Mouse (Mus musculus) left cerebral cortex, postnatal 25 days (tissue): ENCODE measurements at regions not wholly inside any gene's neighbourhood (a gene's known extent, or its start where the extent isn't known, plus 50 kb on each side); places are given as distances from the start of the nearest gene placed in this dataset.
A peak's percentile ranks its signal among the peaks of the same experiment; 100 is the strongest.

Source experiments
- DNase-seq, 2 experiments: peaks; one replicate each; pipeline ENCODE4 v3.0.0; 2022; ENCODE audit warnings: low spot score in 2 of 2, mixed read lengths in 1 of 2
- intact Hi-C: fragments of 180-260 bp; cut with DNase I; formaldehyde crosslinking; loops from one replicate; pipeline ENCODE4 v1.15.1; 2025

GRCm38 (mm10) chr15:49335523-49336040, 4549.1 kb upstream of the Gm7489 start:
- intact Hi-C loops: no loop called here
- DNase-seq: no peak

GRCm38 (mm10) chr15:49347029-49347428, 4537.7 kb upstream of the Gm7489 start:
- intact Hi-C loops: no loop called here
- no peak for DNase-seq

DNA sequence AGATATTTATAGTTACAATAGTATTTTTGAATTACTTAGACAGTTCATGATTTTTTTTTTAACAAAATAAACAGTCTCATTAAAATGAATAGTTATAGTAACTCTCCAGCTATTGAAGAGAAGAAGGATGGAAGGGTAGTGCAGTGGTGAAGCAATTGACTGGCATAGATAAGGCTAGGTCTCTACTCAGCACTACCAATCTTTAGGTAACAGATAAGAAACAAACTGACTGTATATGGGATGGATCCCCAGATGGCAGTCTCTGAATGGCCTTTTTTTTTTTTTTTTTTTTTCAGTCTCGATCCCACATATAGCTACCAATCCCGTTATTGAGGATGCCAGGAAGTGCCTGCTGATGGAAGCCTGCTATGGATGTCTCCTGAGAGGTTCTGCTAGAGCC, 4528.6 kb upstream of the Gm7489 start:
- intact Hi-C loops: no loop called here

GRCm38 (mm10) chr15:49395966-49396365, 4488.7 kb upstream of the Gm7489 start:
- peak in 1 of 2 experiments; percentile 3 for DNase-seq
- intact Hi-C loops: no loop called here

More for the DNA sequence above, 4528.6 kb upstream of the Gm7489 start:
- DNase-seq: no peak

GRCm38 (mm10) chr15:49413665-49414064, 4471.0 kb upstream of the Gm7489 start:
- intact Hi-C loops: no loop called here
- no peak for DNase-seq

DNA sequence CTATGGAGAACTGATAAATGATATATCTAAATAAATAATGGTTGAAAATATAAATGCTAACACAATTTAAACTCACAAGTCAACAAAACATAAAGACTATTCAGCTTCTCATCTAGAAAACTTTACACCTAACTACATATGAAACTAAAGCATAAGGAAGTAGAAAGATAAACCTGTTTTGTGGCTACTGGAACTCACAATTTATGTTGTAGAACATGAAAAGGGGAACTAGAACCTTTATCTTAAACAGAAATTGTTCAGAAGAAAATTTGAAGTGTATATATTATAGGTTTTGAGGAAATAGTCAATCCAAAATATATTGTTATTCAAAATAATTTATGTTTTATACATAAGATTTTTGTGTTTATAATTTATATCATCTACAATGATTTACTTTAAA, 4433.4 kb upstream of the Gm7489 start:
- no peak for DNase-seq
- intact Hi-C loops: no loop called here

- intact Hi-C loops: no loop called here
- DNase-seq: no peak
Measured at GRCm38 (mm10) chr15:49484582-49484981, 4400.1 kb upstream of the Gm7489 start.

DNA sequence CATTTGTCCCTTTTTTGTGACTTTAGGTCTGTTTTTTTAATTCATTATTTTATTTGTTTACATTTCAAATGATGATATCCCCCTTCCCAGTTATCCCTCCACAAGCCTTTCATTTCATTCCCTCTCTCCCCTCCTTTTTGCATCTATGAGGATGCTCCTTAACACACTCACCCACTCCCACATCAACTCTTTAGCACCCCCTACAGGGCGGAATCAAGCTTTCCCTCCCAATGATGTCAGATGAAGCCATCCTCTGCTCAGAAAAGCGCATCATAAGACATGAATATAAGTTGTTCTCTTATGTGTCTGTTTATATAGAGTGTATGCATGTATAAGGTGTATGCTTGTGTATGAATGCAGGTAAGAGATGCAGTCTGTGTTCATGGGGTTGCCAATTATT, 4391.9 kb upstream of the Gm7489 start:
- no peak for DNase-seq
- intact Hi-C loops: no loop called here

DNA sequence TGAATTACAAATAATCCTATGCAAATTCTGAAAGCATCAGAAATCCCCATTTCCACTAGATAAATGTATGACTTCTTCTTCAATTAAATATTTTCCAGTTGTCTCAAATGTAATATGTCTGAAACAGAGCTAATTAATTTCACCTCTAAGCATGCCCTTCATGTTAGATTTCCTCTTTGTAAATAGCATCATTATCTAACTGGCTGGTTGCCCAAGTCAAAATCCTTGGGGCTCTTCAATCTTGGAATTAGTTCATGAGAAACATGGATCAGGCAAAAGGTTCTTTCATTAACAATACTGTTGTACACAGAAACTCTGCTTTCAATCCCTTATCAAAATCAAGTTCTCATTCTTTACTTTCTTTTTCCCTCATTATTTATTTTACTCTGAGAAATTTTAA, 4382.9 kb upstream of the Gm7489 start:
- intact Hi-C loops: no loop called here
- no peak for DNase-seq
